Mouse (Mus musculus): Measurements from ENCODE around the gene Btbd35f9. TPM values are rescaled to one million over a fixed set of nuclear protein-coding genes. Genes with fewer than 3 reads are reported as not detected.
"Not testable (repeated sequence)": the region's sequence is repeated elsewhere in the genome, so short reads cannot be mapped to it uniquely, and the experiment has no call there.

Btbd35f9 gene
- polyA plus RNA-seq (2012; fragmentation: generic; extraction: Trizol): not detected
- long read RNA-seq, experiment 1: 0 reads
- long read RNA-seq, experiment 2: 0 reads

- not testable (repeated sequence) for H3K27me3 ChIP-seq (ENCODE audit: control insufficient read depth, insufficient read depth, insufficient read length); H3K4me3 ChIP-seq (ENCODE audit: insufficient read depth, poor library complexity, severe bottlenecking); H3ac ChIP-seq (ENCODE audit: control insufficient read depth, insufficient read length, low read depth); H3K79me2 ChIP-seq (ENCODE audit: control insufficient read depth, insufficient read depth); H3K36me3 ChIP-seq (ENCODE audit: control insufficient read depth, insufficient read depth); H3K79me3 ChIP-seq (ENCODE audit: low read depth)
These were observed at the start of gene Btbd35f9 for GRCm38 (mm10) chrX:34161399-34161798. Gene Btbd35f9, minus strand, starts transcription at chrX:34161499.

Other genes starting within 250 kb of the Btbd35f9 start
- not detected for gene Btbd35f6, start 205.0 kb downstream of the Btbd35f9 start, polyA plus RNA-seq (2012; fragmentation: generic; extraction: Trizol)
- not detected for gene Gm21870, start 174.7 kb downstream of the Btbd35f9 start, polyA plus RNA-seq (2012; fragmentation: generic; extraction: Trizol)
- not detected for gene Spin2g, start 77.2 kb upstream of the Btbd35f9 start, polyA plus RNA-seq (2012; fragmentation: generic; extraction: Trizol)